Mouse (Mus musculus): ENCODE data around the gene Apopt1.

GRCm38 (mm10) chr12:111670371-111670971 lies 42.6 kb upstream of the Apopt1 start:
- TF ChIP-seq POLR2A (IDR thresholded peaks at IDR 0.05; ENCODE audit: insufficient read length, low read depth) (no peak), E2F4 (IDR thresholded peaks at IDR 0.05; ENCODE audit: insufficient read depth) (no peak), USF1 (IDR thresholded peaks at IDR 0.05; ENCODE audit: low read depth) (no peak), CEBPB (IDR thresholded peaks at IDR 0.05; ENCODE audit: insufficient read depth, poor library complexity, severe bottlenecking) (no peak), MAX (IDR thresholded peaks at IDR 0.05; ENCODE audit: low read depth) (no peak), MYOD1 (IDR thresholded peaks at IDR 0.05; ENCODE audit: control insufficient read depth in 1 of 3, insufficient read length in 2 of 3, low read depth in 2 of 3) (no peak), REST (IDR thresholded peaks at IDR 0.05; ENCODE audit: insufficient read depth, insufficient read length) (no peak)

Measured in myocyte (in vitro differentiated cells).